Comparison of ENCODE assay signal across 8 mouse cellular contexts in genomic region chr3:122729601-122729959, GRCm38 (mm10). TPM values are rescaled to one million over a fixed set of nuclear protein-coding genes. Genes with fewer than 3 reads are reported as not detected.
DNase-seq lines count a peak whose midpoint lies in the region; ATAC-seq and TF ChIP-seq lines count a peak whose summit lies in the region.

No protein-coding gene starts in this region.

- no peak for TF ChIP-seq EP300 in liver, postnatal 0 days (IDR thresholded peaks at IDR 0.05; ENCODE audit: low read depth)

- no peaks in the 10 kb centered on the region for H3K36me3 ChIP-seq in intestine, embryonic 16.5 days (ENCODE audit: control insufficient read depth, insufficient read depth, low read length)
- H3K36me3 ChIP-seq in liver, postnatal 0 days (replicated peaks; ENCODE audit: insufficient read depth, low read length), result no peaks in the 10 kb centered on the region
- no peaks in the 10 kb centered on the region for H3K36me3 ChIP-seq in neural tube, embryonic 13.5 days

- H3K4me3 ChIP-seq in intestine, embryonic 16.5 days (ENCODE audit: low read length), result peak overlapping the region; percentile 68
- H3K4me3 ChIP-seq in liver, postnatal 0 days (ENCODE audit: low read depth, low read length), result peak overlapping the region; percentile 70
- H3K4me3 ChIP-seq in neural tube, embryonic 13.5 days, result peak overlapping the region; percentile 67

- H3K27ac ChIP-seq in intestine, embryonic 16.5 days (ENCODE audit: low read length), result peak overlapping the region; percentile 98
- peak overlapping the region; percentile 62 for H3K27ac ChIP-seq in liver, postnatal 0 days (ENCODE audit: low read depth)
- peak overlapping the region; percentile 82 for H3K27ac ChIP-seq in neural tube, embryonic 13.5 days (replicated peaks)

- H3K9ac ChIP-seq in intestine, embryonic 16.5 days (ENCODE audit: low read depth, low read length), result peak overlapping the region; percentile 85
- peak overlapping the region; percentile 64 for H3K9ac ChIP-seq in liver, postnatal 0 days (replicated peaks)
- peak overlapping the region; percentile 79 for H3K9ac ChIP-seq in neural tube, embryonic 13.5 days

- H3K27me3 ChIP-seq in intestine, embryonic 16.5 days (replicated peaks; ENCODE audit: control insufficient read depth, insufficient read depth, low read length), result no peaks in the 10 kb centered on the region
- peaks cover 9% of the 10 kb centered on the region for H3K27me3 ChIP-seq in liver, postnatal 0 days (ENCODE audit: insufficient read depth, low read length)
- H3K27me3 ChIP-seq in neural tube, embryonic 13.5 days, result no peaks in the 10 kb centered on the region

- no peak for ATAC-seq in cerebellum, adult (ENCODE audit: insufficient number of reproducible peaks, low FRiP score, low TSS enrichment)
- ATAC-seq in granulocyte monocyte progenitor cell, adult 5-6 weeks (replicated peaks; ENCODE audit: poor library complexity, severe bottlenecking), result peak; percentile 21
- ATAC-seq in intestine, embryonic 16.5 days, result peak; percentile 81
- peak; percentile 48 for ATAC-seq in liver, postnatal 0 days
- ATAC-seq in neural tube, embryonic 13.5 days (ENCODE audit: low read depth), result peak; percentile 71

- WGBS in intestine, embryonic 16.5 days, result 1% methylated on average over 22 of the region's 22 CpGs
- WGBS in liver, postnatal 0 days (ENCODE audit: insufficient replicate concordance), result under 1% methylated on average over 22 of the region's 22 CpGs
- 1% methylated on average over 22 of the region's 22 CpGs for WGBS in neural tube, embryonic 13.5 days

- H3K4me2 ChIP-seq in intestine, embryonic 16.5 days (ENCODE audit: low read depth, low read length), result peak overlapping the region; percentile 77
- peak overlapping the region; percentile 96 for H3K4me2 ChIP-seq in liver, postnatal 0 days (ENCODE audit: low read depth, low read length)
- H3K4me2 ChIP-seq in neural tube, embryonic 13.5 days, result peak overlapping the region; percentile 90

- peaks cover 17% of the 10 kb centered on the region for H3K4me1 ChIP-seq in intestine, embryonic 16.5 days (ENCODE audit: control insufficient read depth, insufficient read depth, low read length)
- peaks cover 2% of the 10 kb centered on the region; the same call in 1 of the 2 replicates for H3K4me1 ChIP-seq in liver, postnatal 0 days (ENCODE audit: insufficient read depth)
- peaks cover 15% of the 10 kb centered on the region for H3K4me1 ChIP-seq in neural tube, embryonic 13.5 days (replicated peaks)

- DNase-seq in cerebellum, adult 8-10 months, result peak; percentile 5
- peak; percentile 13 for DNase-seq in c-Kit-positive CD71-negative TER-119-negative erythroid progenitor cells, embryonic 14.5 days (ENCODE audit: low read depth)
- DNase-seq in liver, postnatal 0 days, result peak; percentile 53
- DNase-seq in urinary bladder, postnatal 25 days (ENCODE audit: low spot score), result peak; percentile 59

- no peaks in the 10 kb centered on the region for H3K9me3 ChIP-seq in intestine, embryonic 16.5 days (ENCODE audit: control insufficient read depth, low read length)
- no peaks in the 10 kb centered on the region for H3K9me3 ChIP-seq in liver, postnatal 0 days (ENCODE audit: low read length)
- no peaks in the 10 kb centered on the region for H3K9me3 ChIP-seq in neural tube, embryonic 13.5 days

- TF ChIP-seq CTCF in liver, postnatal 0 days (IDR thresholded peaks at IDR 0.05; ENCODE audit: low read depth), result no peak

RNA-seq across cellular contexts. Expression of gene Pde5a, which starts 0.8 kb away (rescaled TPM):
- total RNA-seq in granulocyte monocyte progenitor cell, adult 5-6 weeks (2014; fragmentation: Nextera tagmentation), result 0.95 and 1.4 TPM in 2 replicates
- total RNA-seq in granulocyte monocyte progenitor cell, adult 5-6 weeks (2017), result 1.2 and 1.3 TPM in 2 replicates
- 8.4 and 9.0 TPM in 2 replicates for polyA plus RNA-seq in intestine, embryonic 16.5 days (2015; fragmentation: Nextera tagmentation; extraction: Ambion mirVana)
- polyA plus RNA-seq in liver, postnatal 0 days (2015; fragmentation: Nextera tagmentation; extraction: Ambion mirVana), result 1.5 TPM in 2 replicates
- polyA plus RNA-seq in neural tube, embryonic 13.5 days (2015; fragmentation: Nextera tagmentation; extraction: Ambion mirVana), result 1.7 and 2.2 TPM in 2 replicates

Comparison
In these comparisons a context has a peak if more than half of its experiments do, and no peak if none do; other contexts are left out.
1. DNase-seq: peak in every context shown above with its lines; median percentile 59 in urinary bladder, postnatal 25 days; 53 in liver, postnatal 0 days; 13 in c-Kit-positive CD71-negative TER-119-negative erythroid progenitor cells, embryonic 14.5 days; 5 in cerebellum, adult 8-10 months.